Mouse (Mus musculus) hindbrain, embryonic 10.5 days (tissue): ENCODE measurements around the gene Dnlz. TPM values are rescaled to one million over a fixed set of nuclear protein-coding genes. Genes with fewer than 3 reads are reported as not detected.

ENCODE experiments used
- DNase-seq: peaks from one replicate; pipeline ENCODE4 v3.0.0-alpha.2; 2017; ENCODE audit warnings: low spot score
- H3K27ac ChIP-seq: fragments of 300-500 bp; sonication (generic); 2 replicates; pipeline ENCODE4 v1.5.1; 2016; ENCODE audit warnings: mild to moderate bottlenecking, moderate library complexity
- H3K27me3 ChIP-seq: fragments of 300-500 bp; sonication (generic); 2 replicates; pipeline ENCODE4 v1.6.1; 2016; ENCODE audit warnings: mild to moderate bottlenecking; ENCODE audit not compliant: poor library complexity, insufficient read depth, severe bottlenecking
- H3K36me3 ChIP-seq: fragments of 300-500 bp; sonication (generic); 2 replicates; pipeline ENCODE4 v1.6.1; 2016; ENCODE audit warnings: mild to moderate bottlenecking, moderate library complexity
- H3K4me1 ChIP-seq: fragments of 300-500 bp; sonication (generic); replicated peaks from 2 replicates; pipeline ENCODE4 v1.6.1; 2016; ENCODE audit warnings: mild to moderate bottlenecking
- H3K4me3 ChIP-seq: fragments of 300-500 bp; sonication (generic); 2 replicates; pipeline ENCODE4 v1.5.1; 2016; ENCODE audit warnings: mild to moderate bottlenecking, moderate library complexity
- H3K9me3 ChIP-seq: fragments of 300-500 bp; sonication (generic); 2 replicates; pipeline ENCODE4 v1.6.1; 2016; ENCODE audit warnings: mild to moderate bottlenecking, moderate library complexity
- WGBS: fragments of 180-500 bp; shearing (Covaris S2); methylation state at CpG from one replicate; pipeline ENCODE4 v1.1.7; 2016; 5-methylcytosine and 5-hydroxymethylcytosine counted together
- polyA plus RNA-seq: library from polyadenylated mRNA; unstranded; fragments of >200 nt; fragmentation: Nextera tagmentation; extraction: Ambion mirVana; gene quantifications from 2 replicates; pipeline ENCODE4 v1.2.1, GENCODE M21; 2016

Dnlz gene
- polyA plus RNA-seq, 1 experiment from 2014 or later: 38.8 TPM

DNA sequence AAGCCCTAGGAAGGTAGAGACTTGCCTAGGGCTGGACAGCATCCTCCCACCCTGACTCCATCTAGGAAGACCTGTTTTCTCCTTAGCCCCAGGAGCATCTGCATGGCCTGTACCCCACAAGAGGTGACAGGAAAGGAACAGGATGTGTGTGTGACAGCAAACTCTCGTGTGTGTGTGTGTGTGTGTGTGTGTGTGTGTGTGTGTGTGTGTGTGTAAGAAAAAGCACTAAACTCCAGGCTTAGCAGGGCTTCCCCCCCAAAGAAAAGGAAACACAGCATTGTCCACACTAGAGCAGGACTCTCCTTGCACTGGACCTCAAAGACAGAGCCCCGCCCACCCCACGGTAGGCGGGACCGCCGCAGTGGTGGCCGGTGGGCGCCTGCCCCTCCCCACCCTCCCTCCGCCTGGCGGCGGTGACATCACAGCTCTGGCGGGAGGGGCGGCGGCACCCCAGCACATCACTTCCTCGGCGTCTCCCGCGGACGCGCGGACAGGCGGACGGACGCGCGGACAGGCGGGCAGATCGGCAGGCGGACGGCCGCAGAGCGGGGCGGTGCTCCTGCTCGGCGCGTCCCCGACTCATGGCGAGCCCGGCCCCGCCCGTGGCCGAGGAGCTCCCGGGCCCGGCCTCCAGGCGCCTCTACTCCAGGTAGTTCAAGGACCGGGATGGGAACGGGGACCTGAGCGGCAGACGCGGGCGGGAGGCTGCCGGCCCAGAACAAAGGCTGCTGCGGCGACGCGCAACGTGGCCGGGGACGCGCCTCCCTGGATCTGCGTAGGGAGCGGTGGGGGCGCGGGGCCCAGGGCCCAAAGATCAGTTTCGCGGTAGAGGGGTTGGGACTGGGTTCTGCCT is 36.6 kb downstream of the Dnlz start, which contains the start of gene Gpsm1:
TSS of gene Gpsm1 (plus strand) at position 444 of the 853 bp plus-strand sequence.
- Histone ChIP-seq H3K27me3 (no peaks in the 10 kb centered on the region), H3K9me3 (no peaks in the 10 kb centered on the region), H3K4me3 (peak within 1 kb of the TSS; percentile 95), H3K27ac (peak within 1 kb of the TSS; percentile 98), H3K36me3 (peaks cover 32% of the 10 kb centered on the region), H3K4me1 (peaks cover 74% of the 10 kb centered on the region)
- peak; percentile 92 for DNase-seq
- WGBS: under 1% methylated on average over 66 of the region's 66 CpGs

GRCm38 (mm10) chr2:26314281-26315071 is 37.4 kb downstream of the Dnlz start:
- peak overlapping the region; percentile 98 for H3K27ac ChIP-seq
- H3K27me3 ChIP-seq: no peaks in the 10 kb centered on the region
- no peaks in the 10 kb centered on the region for H3K9me3 ChIP-seq
- H3K4me1 ChIP-seq: peaks cover 74% of the 10 kb centered on the region
- H3K36me3 ChIP-seq: peaks cover 24% of the 10 kb centered on the region
- peak; percentile 64 for DNase-seq
- peak overlapping the region; percentile 95 for H3K4me3 ChIP-seq
- WGBS: 59% methylated on average over 13 of the region's 13 CpGs

GRCm38 (mm10) chr2:26313394-26313793 is 38.5 kb downstream of the Dnlz start:
- Histone ChIP-seq H3K27me3 (no peaks in the 10 kb centered on the region), H3K36me3 (peaks cover 13% of the 10 kb centered on the region), H3K27ac (peak overlapping the region; percentile 9; the same call in 1 of the 2 replicates), H3K4me3 (no peak overlapping the region), H3K9me3 (no peaks in the 10 kb centered on the region), H3K4me1 (peaks cover 71% of the 10 kb centered on the region)
- WGBS: 80% methylated on average over 1 of the region's 1 CpGs
- no peak for DNase-seq

- 0 out of 2 replicates have a peak overlapping the region, but pooled peaks have one; percentile 9 for H3K27ac ChIP-seq
- no peaks in the 10 kb centered on the region for H3K9me3 ChIP-seq
- no peak overlapping the region for H3K4me3 ChIP-seq
- DNase-seq: no peak
- no peaks in the 10 kb centered on the region for H3K27me3 ChIP-seq
- WGBS: 62% methylated on average over 2 of the region's 2 CpGs
- H3K4me1 ChIP-seq: peaks cover 65% of the 10 kb centered on the region
- peaks cover 7% of the 10 kb centered on the region for H3K36me3 ChIP-seq
Observed at GRCm38 (mm10) chr2:26312812-26313211, 39.1 kb downstream of the Dnlz start.

GRCm38 (mm10) chr2:26311936-26312335 is 40.0 kb downstream of the Dnlz start:
- H3K36me3 ChIP-seq: no peaks in the 10 kb centered on the region
- H3K27me3 ChIP-seq: no peaks in the 10 kb centered on the region
- H3K9me3 ChIP-seq: no peaks in the 10 kb centered on the region
- DNase-seq: no peak
- peaks cover 56% of the 10 kb centered on the region for H3K4me1 ChIP-seq
- no peak overlapping the region for H3K4me3 ChIP-seq
- WGBS: 81% methylated on average over 5 of the region's 5 CpGs
- peak overlapping the region; percentile 82; the same call in 1 of the 2 replicates for H3K27ac ChIP-seq

- 21% methylated on average over 10 of the region's 10 CpGs for WGBS
Observed at GRCm38 (mm10) chr2:26309739-26310138, 42.2 kb downstream of the Dnlz start.

DNA sequence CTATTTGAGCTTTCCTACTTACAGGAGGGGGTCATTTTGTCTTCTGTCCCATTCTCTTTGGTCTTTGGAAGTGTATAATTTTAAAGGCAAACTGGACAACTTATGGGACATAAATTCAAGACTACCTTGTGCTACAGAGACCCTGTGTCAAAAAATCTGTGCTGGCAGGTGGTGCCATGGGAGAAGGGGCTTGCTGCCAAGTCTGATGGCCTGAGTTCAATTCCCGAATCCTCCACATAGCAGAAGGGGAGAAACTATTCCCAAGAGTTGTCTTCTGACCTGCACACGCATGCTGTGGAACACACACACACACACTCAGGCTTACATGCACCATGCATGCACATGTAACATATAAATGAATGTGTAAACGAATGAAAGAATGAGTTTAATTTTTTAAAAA is 45.2 kb downstream of the Dnlz start:
- no peaks in the 10 kb centered on the region for H3K27me3 ChIP-seq
- H3K36me3 ChIP-seq: no peaks in the 10 kb centered on the region
- no peak overlapping the region for H3K27ac ChIP-seq
- DNase-seq: no peak
- no peaks in the 10 kb centered on the region for H3K9me3 ChIP-seq
- H3K4me1 ChIP-seq: peaks cover 21% of the 10 kb centered on the region
- H3K4me3 ChIP-seq: no peak overlapping the region
- WGBS: 86% methylated on average over 3 of the region's 3 CpGs

More at GRCm38 (mm10) chr2:26309739-26310138, 42.2 kb downstream of the Dnlz start:
- Histone ChIP-seq H3K9me3 (no peaks in the 10 kb centered on the region), H3K27ac (peak overlapping the region; percentile 82), H3K36me3 (no peaks in the 10 kb centered on the region), H3K27me3 (no peaks in the 10 kb centered on the region), H3K4me1 (peaks cover 35% of the 10 kb centered on the region), H3K4me3 (peak overlapping the region; percentile 18)
- peak; percentile 59 for DNase-seq

- Histone ChIP-seq H3K27me3 (no peaks in the 10 kb centered on the region; the same call in 1 of the 2 replicates), H3K4me1 (peaks cover 24% of the 10 kb centered on the region), H3K27ac (no peak overlapping the region), H3K4me3 (no peak overlapping the region), H3K9me3 (no peaks in the 10 kb centered on the region), H3K36me3 (no peaks in the 10 kb centered on the region)
- no peak for DNase-seq
- 78% methylated on average over 2 of the region's 2 CpGs for WGBS
Observed at GRCm38 (mm10) chr2:26305555-26305954, 46.4 kb downstream of the Dnlz start.

DNA sequence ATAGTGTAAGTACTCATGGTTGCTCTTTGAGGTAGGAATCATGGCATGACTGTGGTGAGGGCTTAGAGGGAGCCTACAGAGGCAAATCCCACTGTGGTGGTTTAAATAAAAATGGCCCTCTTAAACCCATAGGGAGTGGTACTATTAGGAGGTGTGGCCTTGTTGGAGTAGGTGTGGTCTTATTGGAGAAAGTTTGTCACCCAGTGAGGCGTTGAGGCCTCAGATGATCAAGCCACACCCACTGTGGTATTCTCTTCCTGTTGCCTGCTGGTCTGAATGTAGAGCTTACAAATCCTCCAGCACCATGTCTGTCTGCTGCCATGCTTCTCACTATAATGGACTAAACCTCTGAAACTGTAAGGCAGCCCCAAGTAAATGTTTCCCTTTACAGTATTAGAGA is 47.2 kb downstream of the Dnlz start:
- 85% methylated on average over 1 of the region's 1 CpGs for WGBS
- no peak overlapping the region for H3K27ac ChIP-seq
- H3K36me3 ChIP-seq: no peaks in the 10 kb centered on the region
- H3K27me3 ChIP-seq: peaks cover 8% of the 10 kb centered on the region
- no peak overlapping the region for H3K4me3 ChIP-seq
- H3K4me1 ChIP-seq: peaks cover 24% of the 10 kb centered on the region
- H3K9me3 ChIP-seq: no peaks in the 10 kb centered on the region
- DNase-seq: no peak

DNA sequence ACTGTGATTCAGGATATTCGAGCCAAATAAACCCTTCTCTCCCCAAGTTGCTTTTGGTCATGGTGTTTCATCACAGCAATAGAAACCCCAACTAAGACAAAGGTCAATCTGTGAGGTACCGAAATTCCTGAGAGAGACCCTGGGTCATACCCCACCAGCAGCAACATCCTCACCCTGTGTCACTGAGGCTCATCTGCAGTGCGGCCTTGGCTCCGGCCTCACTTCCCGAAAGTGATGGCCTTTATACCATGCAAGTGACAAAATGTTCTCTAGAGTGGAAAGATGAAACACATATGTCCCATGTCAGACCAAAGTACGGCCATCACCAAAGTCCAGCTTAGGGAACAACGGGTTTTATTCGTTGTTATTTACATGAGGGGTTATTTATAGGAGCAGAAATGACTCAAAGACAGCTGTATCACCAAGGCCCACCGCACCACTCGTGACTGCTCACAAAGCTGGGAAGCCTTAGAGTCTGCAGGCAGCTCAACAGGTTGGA is 49.9 kb downstream of the Dnlz start:
- H3K4me1 ChIP-seq: peaks cover 40% of the 10 kb centered on the region
- no peak overlapping the region; the same call in 1 of the 2 replicates for H3K27ac ChIP-seq
- WGBS: 88% methylated on average over 10 of the region's 10 CpGs
- H3K9me3 ChIP-seq: no peaks in the 10 kb centered on the region
- DNase-seq: no peak
- peaks cover 19% of the 10 kb centered on the region for H3K27me3 ChIP-seq
- no peaks in the 10 kb centered on the region for H3K36me3 ChIP-seq
- H3K4me3 ChIP-seq: no peak overlapping the region

DNA sequence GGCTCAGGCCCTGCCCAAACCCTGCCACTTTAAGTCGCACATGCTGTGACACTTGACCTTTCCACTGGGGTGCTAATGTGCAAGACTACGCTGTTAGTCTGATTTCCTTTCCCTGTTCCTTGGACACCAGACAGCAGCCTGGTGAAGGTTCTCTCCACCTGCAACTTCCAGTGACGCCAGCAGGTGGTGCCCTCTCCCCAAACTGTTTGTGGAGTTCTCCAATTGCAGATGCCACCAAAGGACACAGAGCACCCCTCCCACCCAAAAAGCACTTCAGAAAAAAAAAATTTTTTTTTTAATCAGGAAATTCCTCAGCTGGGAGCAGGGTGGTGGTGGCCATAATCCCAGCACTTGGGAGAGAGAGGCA is 51.1 kb downstream of the Dnlz start:
- no peaks in the 10 kb centered on the region for H3K9me3 ChIP-seq
- H3K36me3 ChIP-seq: no peaks in the 10 kb centered on the region
- H3K4me1 ChIP-seq: peaks cover 51% of the 10 kb centered on the region
- DNase-seq: peak; percentile 89
- WGBS: 0% methylated on average over 3 of the region's 3 CpGs
- no peak overlapping the region for H3K4me3 ChIP-seq
- H3K27ac ChIP-seq: peak overlapping the region; percentile 86; the same call in 1 of the 2 replicates
- peaks cover 19% of the 10 kb centered on the region for H3K27me3 ChIP-seq

DNA sequence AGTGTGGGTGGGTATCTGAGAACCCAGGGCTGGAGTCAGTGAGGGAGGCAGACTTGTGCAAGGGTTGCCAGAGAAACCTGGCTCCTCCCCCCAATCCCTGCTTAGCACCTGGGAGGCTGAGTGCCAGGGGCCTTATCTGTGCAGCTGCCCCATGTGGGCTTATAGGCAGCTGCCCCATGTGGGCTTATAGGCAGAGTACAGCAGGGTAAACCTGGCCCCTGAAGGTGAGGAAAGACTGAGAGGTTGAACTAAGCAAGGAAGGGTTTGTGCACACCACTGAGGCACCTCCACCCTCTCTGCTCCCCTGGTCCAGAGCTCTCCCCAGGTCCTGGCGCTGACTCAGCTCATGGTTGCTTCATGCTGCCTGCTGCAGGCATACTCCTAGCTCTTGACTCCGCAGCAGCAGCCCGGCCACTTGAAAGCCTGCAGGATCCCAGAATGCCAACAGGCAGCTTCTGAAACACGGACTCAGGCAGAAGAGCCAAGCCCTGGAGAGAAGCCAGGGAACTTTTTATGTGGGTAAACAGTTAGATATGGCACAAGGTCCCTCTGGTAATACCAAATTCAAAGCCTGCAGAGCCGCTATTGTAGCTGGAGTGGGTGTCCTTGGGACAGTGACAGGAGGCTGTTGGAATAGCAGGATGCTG is 51.6 kb downstream of the Dnlz start:
- H3K4me1 ChIP-seq: peaks cover 51% of the 10 kb centered on the region
- H3K4me3 ChIP-seq: no peak overlapping the region
- peaks cover 19% of the 10 kb centered on the region for H3K27me3 ChIP-seq
- H3K27ac ChIP-seq: peak overlapping the region; percentile 86
- WGBS: 41% methylated on average over 5 of the region's 5 CpGs
- DNase-seq: no peak
- H3K9me3 ChIP-seq: no peaks in the 10 kb centered on the region
- no peaks in the 10 kb centered on the region for H3K36me3 ChIP-seq
